Mouse (Mus musculus) frontal cortex, postnatal 10 days (tissue): ENCODE data around the gene Zmynd19.

Experiments used
- DNase-seq, 2 experiments: peaks; one replicate each; pipeline ENCODE4 v3.0.0; 2022; ENCODE audit warnings: low spot score in 2 of 2, mixed read lengths in 1 of 2

Zmynd19 gene

GRCm38 (mm10) chr2:24949421-24950188 is at the start of gene Zmynd19:
Gene Zmynd19 (plus strand): TSS chr2:24949792.
- peak; percentile 96 to 97 for DNase-seq

GRCm38 (mm10) chr2:24901055-24901454 is 48.5 kb upstream of the Zmynd19 start:
- no peak for DNase-seq

GRCm38 (mm10) chr2:24902999-24903398 is 46.6 kb upstream of the Zmynd19 start:
- no peak for DNase-seq

- no peak for DNase-seq
Measured at GRCm38 (mm10) chr2:24904823-24905652, 44.6 kb upstream of the Zmynd19 start.

GRCm38 (mm10) chr2:24905653-24906155 is 43.9 kb upstream of the Zmynd19 start:
- no peak for DNase-seq

GRCm38 (mm10) chr2:24910481-24910880 is 39.1 kb upstream of the Zmynd19 start:
- no peak for DNase-seq

GRCm38 (mm10) chr2:24912189-24912588 is 37.4 kb upstream of the Zmynd19 start:
- DNase-seq = no peak

GRCm38 (mm10) chr2:24912589-24912988 is 37.0 kb upstream of the Zmynd19 start:
- no peak for DNase-seq

- no peak for DNase-seq
Measured at GRCm38 (mm10) chr2:24914762-24915161, 34.8 kb upstream of the Zmynd19 start.

- DNase-seq = peak; percentile 90 to 93
Measured at GRCm38 (mm10) chr2:24918930-24919838, 30.4 kb upstream of the Zmynd19 start, which contains the start of gene Ehmt1. Gene Ehmt1 (minus strand): TSS chr2:24919614.

GRCm38 (mm10) chr2:24919839-24920175 is 29.8 kb upstream of the Zmynd19 start:
- no peak for DNase-seq

- DNase-seq = no peak
Measured at GRCm38 (mm10) chr2:24923561-24923960, 26.0 kb upstream of the Zmynd19 start.

- no peak for DNase-seq
Measured at GRCm38 (mm10) chr2:24925284-24925683, 24.3 kb upstream of the Zmynd19 start.

- DNase-seq = no peak
Measured at GRCm38 (mm10) chr2:24926345-24926964, 23.1 kb upstream of the Zmynd19 start.

GRCm38 (mm10) chr2:24926965-24927358 is 22.6 kb upstream of the Zmynd19 start:
- DNase-seq = no peak

GRCm38 (mm10) chr2:24927810-24928479 is 21.6 kb upstream of the Zmynd19 start:
- DNase-seq = no peak

- DNase-seq = no peak
Measured at GRCm38 (mm10) chr2:24929119-24929518, 20.5 kb upstream of the Zmynd19 start.

- DNase-seq = no peak
Measured at GRCm38 (mm10) chr2:24929593-24929992, 20.0 kb upstream of the Zmynd19 start.

GRCm38 (mm10) chr2:24934441-24934963 is 15.1 kb upstream of the Zmynd19 start:
- DNase-seq = peak in 1 of 2 experiments; percentile 21

GRCm38 (mm10) chr2:24935057-24935796 is 14.4 kb upstream of the Zmynd19 start, which contains the start of gene Arrdc1:
Gene Arrdc1 (minus strand): TSS chr2:24935252.
- peak; percentile 83 to 86 for DNase-seq
